Mouse (Mus musculus) kidney, embryonic 15.5 days (tissue): Measurements from ENCODE around the gene Pdzd2. TPM values are rescaled to one million over a fixed set of nuclear protein-coding genes. Genes with fewer than 3 reads are reported as not detected.

Experiments
- microRNA-seq: library from miRNA; unstranded; fragments of <30 nt; microRNA quantifications from one replicate; pipeline ENCODE4, GENCODE M21; 2016
- polyA plus RNA-seq: library from polyadenylated mRNA; unstranded; fragments of >200 nt; fragmentation: Nextera tagmentation; extraction: Ambion mirVana; gene quantifications from 2 replicates; pipeline ENCODE4 v1.2.1, GENCODE M21; 2015

Pdzd2 gene
- polyA plus RNA-seq, 1 experiment from 2014 or later = 41.3 TPM

Small RNA genes lying within 50 kb of the gene (microRNA-seq; reads per million reads assigned to microRNA genes)
- not detected for gene Gm24135
- not detected for gene Gm24302

Other genes with a start within 250 kb of the Pdzd2 start
- gene 6030458C11Rik, start 84.7 kb upstream of the Pdzd2 start, polyA plus RNA-seq = 41.1 and 43.1 TPM in 2 replicates
- gene Drosha, start 84.9 kb upstream of the Pdzd2 start, polyA plus RNA-seq = 41.4 and 44.7 TPM in 2 replicates